Mouse (Mus musculus): ENCODE data around the gene Zfp637. TPM values are rescaled to one million over a fixed set of nuclear protein-coding genes. Genes with fewer than 3 reads are reported as not detected.
"Not testable (repeated sequence)": the region's sequence is repeated elsewhere in the genome, so short reads cannot be mapped to it uniquely, and the experiment has no call there.

Zfp637 gene
- total and polyA plus RNA-seq, 2 experiments from 2014 or later: 109 to 110 TPM

DNA sequence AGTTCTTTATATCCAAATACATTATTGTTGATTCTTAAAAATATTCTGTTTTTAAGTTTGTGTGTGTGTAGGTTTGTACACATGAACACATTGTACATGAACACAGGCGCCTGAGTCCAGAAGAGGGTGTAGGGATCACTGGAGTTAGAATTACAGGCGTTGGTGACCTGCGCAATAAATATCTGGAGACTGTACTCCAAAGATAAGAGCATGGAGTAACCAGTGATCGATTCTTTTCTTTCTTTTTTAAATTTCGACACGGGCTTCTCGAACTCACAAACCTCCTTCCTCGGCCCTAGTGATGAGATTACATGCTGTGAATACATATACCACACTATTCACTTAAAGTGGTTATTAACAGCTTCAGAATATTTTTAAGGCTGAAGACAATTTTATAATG lies 21.5 kb downstream of the Zfp637 start:
- no peak for DNase-seq (ENCODE audit: low spot score)
- 76% methylated on average over 8 of the region's 8 CpGs for WGBS
- H3K27ac ChIP-seq: no peak overlapping the region

DNA sequence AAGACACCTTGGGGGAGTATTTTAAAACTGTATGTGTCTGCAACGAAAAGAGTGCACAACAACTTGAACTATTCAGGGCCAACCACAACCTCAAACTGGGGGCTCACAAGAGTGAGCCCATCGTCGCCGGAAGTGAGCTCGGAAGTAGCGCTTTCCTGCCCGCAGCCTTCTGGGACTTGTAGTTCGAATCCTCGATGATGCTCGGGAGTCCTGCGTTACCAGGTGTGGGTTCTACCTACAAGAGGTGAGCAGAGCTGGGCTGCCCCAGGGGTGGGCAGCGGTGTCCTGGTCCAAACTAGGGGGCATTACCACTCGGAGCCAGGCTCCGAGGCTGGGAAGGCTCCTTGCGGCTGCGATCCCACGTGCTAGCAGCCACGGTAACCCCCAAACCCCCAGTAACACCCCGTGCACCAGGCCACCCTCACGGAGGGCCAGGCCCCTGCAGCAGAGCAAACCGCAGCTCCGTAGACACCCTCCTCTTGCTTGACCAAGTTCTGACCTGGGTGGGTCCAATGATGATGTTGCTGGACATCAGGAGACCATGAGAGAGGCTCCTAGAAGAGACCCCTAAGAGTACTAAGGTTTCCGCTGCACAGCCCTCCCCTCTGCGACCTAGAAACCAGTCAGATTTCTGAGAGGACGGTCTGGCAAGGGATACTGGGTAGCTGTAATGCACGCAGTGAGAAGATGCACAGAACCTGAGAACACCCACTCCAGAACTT lies 22.1 kb downstream of the Zfp637 start:
- H3K4me3 ChIP-seq (ENCODE audit: low read length): peak overlapping the region; percentile 70
- no peaks in the 10 kb centered on the region for H3K36me3 ChIP-seq (ENCODE audit: insufficient read depth, low read length)
- DNase-seq (ENCODE audit: low spot score) (peak; percentile 87), ATAC-seq (peak; percentile 91)
- 0 out of 2 replicates have a peak, but pooled peaks cover 4% of the 10 kb centered on the region for H3K4me1 ChIP-seq (ENCODE audit: insufficient read depth, low read length)
- no peaks in the 10 kb centered on the region for H3K9me3 ChIP-seq (ENCODE audit: low read length)
- H3K4me2 ChIP-seq (ENCODE audit: low read depth, low read length): peak overlapping the region; percentile 91
- peak overlapping the region; percentile 70 for H3K9ac ChIP-seq (replicated peaks; ENCODE audit: low read length)
- peak overlapping the region; percentile 46; the same call in 1 of the 2 replicates for H3K27ac ChIP-seq
- 2% methylated on average over 26 of the region's 26 CpGs for WGBS
- no peaks in the 10 kb centered on the region for H3K27me3 ChIP-seq (ENCODE audit: insufficient read depth, low read length)
- TF ChIP-seq CTCF (IDR thresholded peaks at IDR 0.05; ENCODE audit: low read depth): no peak

More for the DNA sequence above, 21.5 kb downstream of the Zfp637 start:
- 0 out of 2 replicates have a peak, but pooled peaks cover 4% of the 10 kb centered on the region for H3K4me1 ChIP-seq (ENCODE audit: insufficient read depth, low read length)
- TF ChIP-seq CTCF (IDR thresholded peaks at IDR 0.05; ENCODE audit: low read depth): no peak
- no peak for ATAC-seq
- peak overlapping the region; percentile 91 for H3K4me2 ChIP-seq (ENCODE audit: low read depth, low read length)
- no peaks in the 10 kb centered on the region for H3K36me3 ChIP-seq (ENCODE audit: insufficient read depth, low read length)
- H3K9ac ChIP-seq (replicated peaks; ENCODE audit: low read length): no peak overlapping the region; the same call in 1 of the 2 replicates
- H3K4me3 ChIP-seq (ENCODE audit: low read length): peak overlapping the region; percentile 70
- no peaks in the 10 kb centered on the region for H3K9me3 ChIP-seq (ENCODE audit: low read length)
- no peaks in the 10 kb centered on the region for H3K27me3 ChIP-seq (ENCODE audit: insufficient read depth, low read length)

DNA sequence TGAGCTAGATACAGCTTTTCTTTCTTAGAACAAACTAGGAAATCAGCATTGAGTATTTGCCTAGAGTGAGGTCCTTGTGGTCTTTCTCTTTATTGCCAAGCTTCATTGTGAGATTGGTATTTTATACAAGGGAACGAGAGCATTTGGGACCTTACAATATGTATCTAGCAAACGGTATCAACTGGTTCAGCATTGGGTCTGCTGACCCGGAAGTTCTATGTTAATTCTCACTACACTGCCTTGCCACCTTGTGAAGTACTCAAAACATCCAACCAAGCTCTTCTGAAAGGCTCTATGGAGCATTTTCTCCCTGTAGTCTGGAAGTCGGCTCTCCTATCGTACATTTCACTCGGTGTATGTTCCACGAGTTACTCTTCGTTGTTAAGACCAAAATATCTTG lies 22.8 kb downstream of the Zfp637 start:
- 91% methylated on average over 8 of the region's 8 CpGs for WGBS

DNA sequence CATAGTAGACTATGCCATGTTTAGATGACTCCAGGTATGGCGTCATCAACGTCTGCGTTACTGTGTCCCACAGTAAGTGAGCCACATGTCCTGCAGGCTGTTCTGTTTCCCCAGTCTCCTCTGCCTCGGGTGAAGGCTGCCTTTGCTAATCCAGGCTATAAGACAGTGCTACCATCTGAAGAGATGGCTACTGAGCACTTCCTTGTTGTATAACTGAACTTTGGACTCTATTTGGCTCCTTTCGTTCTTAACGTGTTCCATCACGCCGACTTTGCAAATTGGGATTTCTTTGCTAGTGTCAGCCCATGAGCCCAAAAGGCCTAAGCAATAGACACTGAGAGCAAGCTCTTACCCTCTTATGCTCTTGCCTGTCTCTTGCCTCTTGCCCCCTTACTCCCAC lies 27.2 kb downstream of the Zfp637 start:
- no peak for DNase-seq (ENCODE audit: low spot score)
- Histone ChIP-seq H3K9me3 (ENCODE audit: low read length) (no peaks in the 10 kb centered on the region), H3K4me1 (ENCODE audit: insufficient read depth, low read length) (0 out of 2 replicates have a peak, but pooled peaks cover 4% of the 10 kb centered on the region), H3K9ac (replicated peaks; ENCODE audit: low read length) (no peak overlapping the region), H3K4me2 (ENCODE audit: low read depth, low read length) (no peak overlapping the region), H3K36me3 (ENCODE audit: insufficient read depth, low read length) (0 out of 2 replicates have a peak, but pooled peaks cover 4% of the 10 kb centered on the region), H3K27ac (no peak overlapping the region), H3K27me3 (ENCODE audit: insufficient read depth, low read length) (no peaks in the 10 kb centered on the region), H3K4me3 (ENCODE audit: low read length) (no peak overlapping the region)
- WGBS: 92% methylated on average over 8 of the region's 8 CpGs
- TF ChIP-seq CTCF (IDR thresholded peaks at IDR 0.05; ENCODE audit: low read depth): no peak
- ATAC-seq: no peak

More for the DNA sequence above, 22.8 kb downstream of the Zfp637 start:
- Histone ChIP-seq H3K9ac (replicated peaks; ENCODE audit: low read length) (peak overlapping the region; percentile 70; the same call in 1 of the 2 replicates), H3K4me3 (ENCODE audit: low read length) (peak overlapping the region; percentile 70), H3K27me3 (ENCODE audit: insufficient read depth, low read length) (no peaks in the 10 kb centered on the region), H3K4me2 (ENCODE audit: low read depth, low read length) (peak overlapping the region; percentile 91), H3K9me3 (ENCODE audit: low read length) (no peaks in the 10 kb centered on the region), H3K27ac (no peak overlapping the region), H3K36me3 (ENCODE audit: insufficient read depth, low read length) (no peaks in the 10 kb centered on the region), H3K4me1 (ENCODE audit: insufficient read depth, low read length) (0 out of 2 replicates have a peak, but pooled peaks cover 4% of the 10 kb centered on the region)
- no peak for DNase-seq (ENCODE audit: low spot score)
- TF ChIP-seq CTCF (IDR thresholded peaks at IDR 0.05; ENCODE audit: low read depth): no peak
- no peak for ATAC-seq

DNA sequence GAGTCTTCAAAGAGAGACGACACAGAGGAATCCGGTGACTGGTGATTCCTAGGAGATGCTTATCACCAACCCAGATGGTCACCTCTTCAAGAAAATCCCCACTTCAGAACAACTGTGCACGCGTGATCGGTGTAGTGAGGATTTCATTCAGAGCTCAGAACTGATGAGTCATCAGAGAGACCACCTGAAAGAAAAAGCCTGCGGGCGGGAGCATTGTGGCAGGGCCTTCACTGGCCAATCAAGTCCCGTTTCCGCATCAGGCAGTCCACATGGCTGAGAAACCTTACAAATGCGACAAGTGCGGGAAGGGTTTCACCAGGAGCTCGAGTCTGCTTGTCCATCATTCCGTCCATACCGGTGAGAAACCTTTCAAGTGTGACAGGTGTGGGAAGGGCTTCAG lies 30.1 kb downstream of the Zfp637 start:
- Histone ChIP-seq H3K9me3 (ENCODE audit: low read length) (no peaks in the 10 kb centered on the region), H3K36me3 (ENCODE audit: insufficient read depth, low read length) (0 out of 2 replicates have a peak, but pooled peaks cover 4% of the 10 kb centered on the region), H3K9ac (replicated peaks; ENCODE audit: low read length) (no peak overlapping the region), H3K4me1 (ENCODE audit: insufficient read depth, low read length) (no peaks in the 10 kb centered on the region), H3K4me2 (ENCODE audit: low read depth, low read length) (no peak overlapping the region), H3K27ac (no peak overlapping the region), H3K27me3 (ENCODE audit: insufficient read depth, low read length) (no peaks in the 10 kb centered on the region), H3K4me3 (ENCODE audit: low read length) (no peak overlapping the region)
- WGBS: 82% methylated on average over 14 of the region's 14 CpGs
- no peak for TF ChIP-seq CTCF (IDR thresholded peaks at IDR 0.05; ENCODE audit: low read depth)
- DNase-seq (ENCODE audit: low spot score): no peak
- no peak for ATAC-seq

DNA sequence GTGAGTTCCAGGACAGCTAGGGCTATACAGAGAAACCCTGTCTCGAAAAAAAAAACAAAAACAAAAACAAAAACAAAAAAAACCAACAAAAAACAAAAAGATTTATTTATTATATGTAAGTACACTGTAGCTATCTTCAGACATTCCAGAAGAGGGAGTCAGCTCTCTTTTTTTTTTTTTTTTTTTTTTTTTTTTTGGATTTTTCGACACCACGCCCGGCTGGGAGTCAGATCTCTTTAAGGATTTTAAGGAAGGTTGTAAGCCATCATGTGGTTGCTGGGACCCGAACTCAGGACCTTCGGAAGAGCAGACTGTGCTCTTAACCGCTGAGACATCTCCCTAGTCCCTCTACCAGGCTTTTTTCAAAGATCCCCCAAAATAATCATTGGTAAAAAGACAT lies 32.5 kb downstream of the Zfp637 start:
- H3K4me1 ChIP-seq (ENCODE audit: insufficient read depth, low read length); H3K27ac ChIP-seq; ATAC-seq; H3K9ac ChIP-seq (replicated peaks; ENCODE audit: low read length); H3K4me3 ChIP-seq (ENCODE audit: low read length); H3K36me3 ChIP-seq (ENCODE audit: insufficient read depth, low read length); H3K27me3 ChIP-seq (ENCODE audit: insufficient read depth, low read length); DNase-seq (ENCODE audit: low spot score); H3K4me2 ChIP-seq (ENCODE audit: low read depth, low read length); H3K9me3 ChIP-seq (ENCODE audit: low read length): not testable (repeated sequence)
- 87% methylated on average over 7 of the region's 7 CpGs for WGBS

All from hindbrain, postnatal 0 days (tissue).